Mouse (Mus musculus) lung, embryonic 15.5 days (tissue): ENCODE measurements around the gene Gm6401. TPM values are rescaled to one million over a fixed set of nuclear protein-coding genes. Genes with fewer than 3 reads are reported as not detected.
"Not testable (repeated sequence)": the region's sequence is repeated elsewhere in the genome, so short reads cannot be mapped to it uniquely, and the experiment has no call there.

Source experiments
- ATAC-seq: fragments of 200-750 bp; cut with Nextera tagmentation; 2 replicates; pipeline ENCODE4 v1.8.0; 2017; ENCODE audit warnings: moderate number of reproducible peaks, borderline replicate concordance; ENCODE audit not compliant: low FRiP score, low TSS enrichment; ENCODE audit errors: extremely low read depth
- H3K27ac ChIP-seq: fragments of 300-500 bp; sonication (generic); 2 replicates; pipeline ENCODE4 v1.5.1; 2015; ENCODE audit warnings: moderate library complexity, mild to moderate bottlenecking, inconsistent platforms
- H3K27me3 ChIP-seq: fragments of 300-500 bp; sonication (generic); 2 replicates; pipeline ENCODE4 v1.6.1; 2015; ENCODE audit warnings: inconsistent platforms
- H3K36me3 ChIP-seq: fragments of 300-500 bp; sonication (generic); 2 replicates; pipeline ENCODE4 v1.6.1; 2015; ENCODE audit warnings: inconsistent platforms
- H3K4me1 ChIP-seq: fragments of 300-500 bp; sonication (generic); 2 replicates; pipeline ENCODE4 v1.6.1; 2015; ENCODE audit warnings: inconsistent platforms
- H3K4me2 ChIP-seq: fragments of 300-500 bp; sonication (generic); 2 replicates; pipeline ENCODE4 v1.6.1; 2015; ENCODE audit warnings: inconsistent platforms, mild to moderate bottlenecking, moderate library complexity
- H3K4me3 ChIP-seq: fragments of 300-500 bp; sonication (generic); 2 replicates; pipeline ENCODE4 v1.5.1; 2015; ENCODE audit warnings: mild to moderate bottlenecking, inconsistent platforms
- H3K9ac ChIP-seq: fragments of 300-500 bp; sonication (generic); 2 replicates; pipeline ENCODE4 v1.6.1; 2015; ENCODE audit warnings: inconsistent platforms
- H3K9me3 ChIP-seq: fragments of 300-500 bp; sonication (generic); 2 replicates; pipeline ENCODE4 v1.6.1; 2016; ENCODE audit warnings: inconsistent platforms
- WGBS: fragments of 180-500 bp; shearing (Covaris S2); methylation state at CpG from one replicate; pipeline ENCODE4 v1.1.7; 2015; 5-methylcytosine and 5-hydroxymethylcytosine counted together
- polyA plus RNA-seq: library from polyadenylated mRNA; unstranded; fragments of >200 nt; fragmentation: Nextera tagmentation; extraction: Ambion mirVana; gene quantifications from 2 replicates; pipeline ENCODE4 v1.2.1, GENCODE M21; 2015

Gm6401 gene
- not detected in 2 replicates for polyA plus RNA-seq

DNA sequence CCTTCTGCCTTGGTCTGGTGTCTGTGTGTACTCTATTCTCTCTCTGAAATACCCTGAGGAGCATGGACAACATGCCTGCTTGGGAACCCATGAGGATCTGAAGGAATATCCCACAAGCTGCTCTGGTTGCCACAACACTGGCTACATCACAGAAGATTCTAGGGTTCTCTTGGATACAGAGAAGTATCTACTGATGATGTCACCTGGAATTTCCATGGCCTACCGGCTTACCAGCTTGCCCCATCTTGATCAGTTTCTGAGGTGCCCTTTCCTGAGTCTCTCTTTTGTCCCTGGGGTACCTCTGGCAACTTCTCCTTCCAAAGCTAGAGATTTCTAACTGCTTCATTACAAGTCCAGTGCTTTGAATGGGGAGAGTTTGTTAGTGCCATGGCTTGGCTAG is at the start of gene Gm6401:
Gene Gm6401, minus strand, starts transcription at position 101 of the 400 bp plus-strand sequence.
- not testable (repeated sequence) for H3K4me1 ChIP-seq
- 59% methylated on average over 1 of the region's 1 CpGs for WGBS

DNA sequence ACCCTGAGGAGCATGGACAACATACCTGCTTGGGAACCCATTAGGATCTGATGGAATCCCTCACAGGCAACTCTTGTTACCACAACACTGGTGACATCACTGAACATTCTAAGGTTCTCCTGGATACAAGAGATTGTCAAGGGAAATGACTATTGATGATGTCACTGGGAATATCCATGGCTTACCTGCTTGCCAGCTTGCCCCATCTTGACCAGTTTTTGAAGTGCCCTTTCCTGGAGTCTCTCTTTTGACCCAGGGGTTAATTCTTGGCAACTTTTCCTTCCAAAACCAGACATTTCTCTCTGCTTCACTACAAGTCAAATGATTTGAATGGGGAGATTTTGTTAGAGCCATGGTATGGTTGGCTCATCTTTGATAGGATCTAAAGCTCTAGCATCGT is 15.5 kb upstream of the Gm6401 start, which contains the start of gene Gm3543:
Gene Gm3543, minus strand, starts transcription at position 101 of the 400 bp plus-strand sequence.
- H3K4me2 ChIP-seq, H3K4me1 ChIP-seq, H3K36me3 ChIP-seq, H3K9ac ChIP-seq, H3K27ac ChIP-seq, H3K4me3 ChIP-seq, H3K27me3 ChIP-seq, H3K9me3 ChIP-seq, ATAC-seq: not testable (repeated sequence)
- WGBS: 80% methylated on average over 1 of the region's 1 CpGs

More for the DNA sequence above, at the start of gene Gm6401:
- H3K36me3 ChIP-seq, H3K4me2 ChIP-seq, H3K4me3 ChIP-seq, ATAC-seq, H3K9ac ChIP-seq, H3K27me3 ChIP-seq, H3K27ac ChIP-seq, H3K9me3 ChIP-seq: not testable (repeated sequence)

DNA sequence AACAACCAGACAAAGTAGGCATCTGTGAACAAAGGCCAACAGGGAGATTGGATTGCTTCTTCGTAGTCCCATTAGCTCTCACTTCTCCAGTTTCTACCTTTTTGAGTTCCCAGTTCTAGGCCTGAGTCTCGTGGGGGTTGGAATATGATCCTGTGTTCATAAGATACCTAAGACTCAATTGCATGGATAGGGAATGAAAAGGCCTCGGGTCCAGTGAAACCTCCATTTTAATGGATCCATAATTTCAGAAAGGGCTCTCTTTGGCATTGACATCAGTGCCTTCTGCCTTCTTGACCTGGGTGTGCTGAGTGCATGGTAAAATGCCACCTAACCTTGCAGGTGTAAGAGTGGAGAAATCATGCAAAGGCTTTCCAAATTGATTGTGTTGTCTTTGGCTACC is 869 bp upstream of the Gm6401 start:
- H3K4me3 ChIP-seq, H3K36me3 ChIP-seq, H3K27ac ChIP-seq, ATAC-seq, H3K27me3 ChIP-seq, H3K4me1 ChIP-seq, H3K9ac ChIP-seq, H3K4me2 ChIP-seq, H3K9me3 ChIP-seq: not testable (repeated sequence)
- 53% methylated on average over 3 of the region's 3 CpGs for WGBS

DNA sequence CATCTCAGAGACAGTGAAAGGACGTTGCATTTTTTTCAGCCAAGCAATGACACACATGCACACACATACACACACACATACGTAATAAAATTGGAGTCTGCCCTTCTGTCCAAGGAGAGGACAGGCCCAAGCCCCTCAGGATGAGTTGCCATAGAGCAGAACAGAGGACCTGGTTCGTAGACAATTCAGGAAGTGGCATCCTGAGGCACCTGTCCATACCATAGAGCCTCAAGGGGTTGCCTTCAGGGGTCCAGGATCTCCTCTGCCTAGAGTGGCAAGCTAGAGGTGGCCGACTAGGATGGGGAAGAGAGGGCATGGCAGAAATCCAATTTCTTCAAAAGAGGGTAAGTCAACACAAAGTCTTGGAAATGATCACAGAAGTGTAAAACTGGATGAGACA is 3.6 kb downstream of the Gm6401 start:
- H3K27me3 ChIP-seq, H3K4me1 ChIP-seq, H3K9me3 ChIP-seq, H3K9ac ChIP-seq, H3K4me2 ChIP-seq, H3K27ac ChIP-seq, H3K4me3 ChIP-seq, ATAC-seq, H3K36me3 ChIP-seq: not testable (repeated sequence)
- 52% methylated on average over 4 of the region's 4 CpGs for whole genome bisulfite sequencing

DNA sequence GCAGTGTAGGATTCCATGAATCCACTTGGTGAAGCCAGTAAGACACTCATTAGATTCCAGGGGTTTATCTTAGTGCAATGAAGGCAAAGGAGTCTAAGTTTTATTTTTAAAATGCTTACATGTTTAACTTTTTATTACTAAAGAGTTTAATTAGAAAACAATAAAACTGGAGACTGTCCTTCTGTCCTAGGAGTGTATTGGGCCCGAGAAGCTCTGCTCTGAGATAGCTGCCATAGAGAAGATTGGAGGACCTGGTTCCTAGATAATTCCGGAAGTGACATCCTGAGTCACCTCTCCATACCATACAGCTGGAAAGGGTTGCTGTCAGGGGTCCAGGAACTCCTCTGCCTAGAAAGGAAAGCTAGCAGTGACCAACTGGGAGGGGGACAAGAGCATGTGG is 24.0 kb downstream of the Gm6401 start, which contains the start of gene 1700024B05Rik:
Gene 1700024B05Rik, plus strand, starts transcription at position 301 of the 400 bp plus-strand sequence.
- not testable (repeated sequence) for H3K4me1 ChIP-seq, ATAC-seq, H3K27me3 ChIP-seq, H3K9ac ChIP-seq, H3K4me3 ChIP-seq, H3K4me2 ChIP-seq, H3K9me3 ChIP-seq, H3K27ac ChIP-seq, H3K36me3 ChIP-seq
- WGBS: 89% methylated on average over 2 of the region's 2 CpGs

DNA sequence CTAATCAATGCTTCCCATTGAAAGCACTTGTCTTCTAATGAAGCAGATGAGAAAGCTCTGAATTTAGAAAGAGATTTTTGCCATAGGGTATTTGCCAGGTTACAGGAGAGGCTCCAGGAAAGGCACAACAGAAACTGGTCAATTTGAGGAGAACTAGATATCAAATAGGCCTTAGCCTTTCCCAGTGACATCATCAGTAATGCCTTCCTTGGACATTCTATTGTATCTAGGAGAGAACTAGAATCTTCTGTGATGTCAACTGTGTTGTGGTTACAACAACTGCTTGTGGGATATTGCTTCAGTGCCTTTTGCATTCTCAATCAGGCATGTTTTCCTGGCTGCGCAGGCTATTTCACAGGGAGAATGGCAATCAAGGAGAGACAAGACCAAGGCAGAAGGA is 43.1 kb downstream of the Gm6401 start, which contains the start of gene 1700049E17Rik1:
Gene 1700049E17Rik1, plus strand, starts transcription at position 301 of the 400 bp plus-strand sequence.
- not testable (repeated sequence) for H3K27ac ChIP-seq, H3K9me3 ChIP-seq, H3K27me3 ChIP-seq, ATAC-seq, H3K36me3 ChIP-seq, H3K4me1 ChIP-seq, H3K4me2 ChIP-seq, H3K9ac ChIP-seq, H3K4me3 ChIP-seq
- WGBS: no CpG with 5 or more reads among the region's 1 CpGs

Other genes starting within 250 kb of the Gm6401 start
- gene Gm7929, start 217.3 kb downstream of the Gm6401 start, polyA plus RNA-seq: not detected in 2 replicates
- gene Gm47189, start 195.5 kb downstream of the Gm6401 start, polyA plus RNA-seq: not detected in 2 replicates
- gene Gm7980, start 60.6 kb downstream of the Gm6401 start, polyA plus RNA-seq: not detected in 2 replicates
- not detected in 2 replicates for gene 1700049E17Rik1, start 43.0 kb downstream of the Gm6401 start, polyA plus RNA-seq
- not detected in 2 replicates for gene 1700024B05Rik, start 23.9 kb downstream of the Gm6401 start, polyA plus RNA-seq
- gene Gm3543, start 15.4 kb upstream of the Gm6401 start, polyA plus RNA-seq: not detected in 2 replicates
- not detected in 2 replicates for gene Gm7951, start 149.4 kb upstream of the Gm6401 start, polyA plus RNA-seq
- gene Gm17027, start 194.7 kb upstream of the Gm6401 start, polyA plus RNA-seq: not detected in 2 replicates
- not detected in 2 replicates for gene Gm3573, start 222.9 kb upstream of the Gm6401 start, polyA plus RNA-seq